Mouse (Mus musculus) adrenal gland, postnatal 0 days (tissue): Measurements from ENCODE around the gene Clcn3. TPM values are rescaled to one million over a fixed set of nuclear protein-coding genes. Genes with fewer than 3 reads are reported as not detected.

Source experiments
- polyA plus RNA-seq: library from polyadenylated mRNA; unstranded; fragments of >200 nt; fragmentation: Nextera tagmentation; extraction: Ambion mirVana; gene quantifications from 2 replicates; pipeline ENCODE4 v1.2.1, GENCODE M21; 2015

Gene Clcn3
- polyA plus RNA-seq, result 17.9 and 24.2 TPM in 2 replicates

DNA sequence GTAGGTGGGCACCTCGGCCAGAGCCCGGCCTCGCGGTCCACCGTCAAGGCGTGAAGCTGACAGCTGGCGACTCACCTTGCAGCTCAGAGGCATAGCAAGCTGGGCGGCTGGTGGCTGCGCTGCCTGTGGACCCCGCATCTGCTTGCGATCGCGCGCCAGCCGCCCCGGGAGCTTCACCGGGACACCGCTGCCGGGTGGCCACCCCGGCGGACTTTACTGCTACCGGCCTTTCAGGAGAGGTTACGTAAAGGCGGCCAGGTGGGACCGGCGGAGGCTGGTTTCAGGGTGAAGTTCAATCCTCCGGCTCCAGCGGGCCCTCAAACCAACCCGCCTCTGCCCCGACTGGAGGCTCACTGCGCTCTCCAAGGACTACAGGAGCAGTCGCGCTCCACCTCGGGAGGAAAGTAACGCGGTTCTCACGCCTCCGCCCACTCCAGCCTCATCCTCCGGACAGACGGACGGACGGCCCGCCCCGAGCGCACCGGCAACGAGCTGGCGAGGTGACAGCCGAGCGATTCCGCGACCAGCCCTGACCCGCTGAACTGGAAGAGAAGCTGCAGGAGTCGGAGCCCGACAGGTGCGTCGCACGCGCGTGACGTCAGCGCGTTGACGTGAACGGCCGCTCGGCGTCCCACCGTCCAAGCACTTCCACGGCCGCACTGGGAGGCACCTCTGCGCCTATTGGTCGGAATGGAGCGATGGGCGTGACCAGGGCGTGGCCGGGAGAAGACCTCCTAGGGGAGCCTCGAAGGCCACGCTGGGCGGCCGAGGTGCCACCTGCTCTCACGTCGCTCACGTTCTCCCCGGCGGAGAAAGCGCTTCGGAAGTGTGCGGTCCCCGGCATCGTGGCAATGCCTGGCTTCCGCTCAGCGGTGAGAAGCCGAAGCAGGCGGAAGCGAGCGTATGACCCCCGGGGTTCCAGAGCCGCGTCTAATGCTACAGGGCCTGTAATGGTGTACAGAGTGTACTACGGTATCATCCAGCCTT, at the start of gene Clcn3:
Clcn3 (minus strand) TSS at position 600 of the 987 bp plus-strand sequence.

DNA sequence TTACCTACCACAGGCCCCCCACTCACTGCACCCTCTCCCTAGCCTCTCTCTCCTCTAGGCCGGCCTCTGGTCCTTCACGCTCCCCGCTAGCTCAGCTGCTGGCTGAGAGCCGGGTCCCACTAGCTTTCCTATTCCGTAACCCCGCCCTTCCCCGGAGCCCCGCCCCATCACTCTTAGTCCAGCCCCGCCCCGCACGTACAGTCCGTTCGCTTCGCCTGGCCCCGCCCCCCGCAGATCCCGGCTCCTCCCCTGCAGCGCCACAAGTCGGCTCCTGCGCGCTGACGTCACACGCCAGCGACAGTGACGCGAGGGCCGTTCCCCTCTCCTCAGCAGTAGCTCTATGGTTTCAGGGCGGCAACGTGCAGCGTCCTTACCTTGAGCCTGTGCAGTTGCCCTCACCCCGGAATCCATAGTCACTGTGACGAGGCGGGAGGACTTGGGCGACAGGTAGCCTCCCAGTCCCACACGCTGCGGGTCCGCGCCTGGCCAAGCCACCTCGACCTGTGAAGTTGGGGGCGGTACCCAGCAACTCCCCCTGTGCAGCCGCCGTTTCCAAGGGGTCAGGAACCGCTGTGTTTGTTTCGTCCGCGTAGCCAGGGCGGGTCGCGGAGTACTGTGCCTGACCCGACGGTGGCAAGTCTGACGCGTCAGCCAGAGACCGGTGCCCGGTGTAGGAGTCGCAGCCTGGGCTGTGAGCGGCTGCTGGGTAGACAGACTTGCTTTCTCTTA, 10.0 kb upstream of the Clcn3 start, which contains the start of gene Nek1:
Nek1 (plus strand) TSS at position 286 of the 729 bp plus-strand sequence.

DNA sequence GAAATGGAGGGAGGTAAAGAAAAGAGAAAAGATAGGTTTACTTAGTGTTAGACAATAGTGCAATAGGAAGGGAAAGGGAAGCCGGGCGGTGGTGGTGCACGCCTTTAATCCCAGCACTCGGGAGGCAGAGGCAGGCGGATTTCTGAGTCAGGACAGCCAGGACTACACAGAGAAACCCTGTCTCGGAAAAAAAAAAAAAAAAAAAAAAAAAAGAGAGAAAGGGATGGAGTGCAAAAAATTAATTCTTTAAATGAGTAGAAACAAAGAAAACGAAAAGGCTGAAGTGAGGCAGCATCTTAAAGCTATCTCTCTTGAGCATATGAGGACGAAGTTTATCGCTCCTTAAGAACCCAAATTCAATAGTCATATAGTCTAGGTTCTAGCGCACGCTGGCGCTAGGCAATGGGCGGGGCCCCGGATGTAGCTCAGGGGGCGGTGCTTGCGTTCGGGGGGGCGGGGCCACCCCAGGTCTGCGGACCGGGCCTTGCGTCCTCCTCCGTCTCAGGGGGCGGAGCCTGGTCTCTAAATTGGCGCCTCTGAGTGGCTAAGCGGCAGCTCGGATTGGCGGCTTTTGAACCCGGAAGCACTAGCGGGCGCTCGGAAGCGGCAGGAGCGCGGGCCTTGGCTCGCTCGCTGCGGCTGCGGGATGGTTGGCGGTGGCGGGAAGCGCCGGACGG, 93.1 kb downstream of the Clcn3 start, which contains the start of gene Hpf1:
Hpf1 (plus strand) TSS at position 576 of the 677 bp plus-strand sequence.

Other genes starting within 250 kb of the Clcn3 start
- 50.9 and 67.2 TPM in 2 replicates for gene Hpf1, start 92.9 kb downstream of the Clcn3 start, polyA plus RNA-seq
- gene Nek1, start 9.9 kb upstream of the Clcn3 start, polyA plus RNA-seq, result 19.1 and 23.3 TPM in 2 replicates
- 4.9 and 5.8 TPM in 2 replicates for gene Sh3rf1, start 240.6 kb upstream of the Clcn3 start, polyA plus RNA-seq